Mouse (Mus musculus) adrenal gland, postnatal 10 days (tissue): Measurements from ENCODE around the gene Pim3. TPM values are rescaled to one million over a fixed set of nuclear protein-coding genes. Genes with fewer than 3 reads are reported as not detected.

Experiments used
- DNase-seq: peaks from one replicate; pipeline ENCODE4 v3.0.0; 2021; ENCODE audit warnings: mixed read lengths
- total RNA-seq, 2 experiments: library from RNA; stranded (reverse); gene quantifications; 2 replicates each; pipeline ENCODE4 v1.2.3; 2021

Gene Pim3
- total RNA-seq, 2 experiments from 2014 or later, result 41.2 to 76.8 TPM

GRCm38 (mm10) chr15:88837199-88837932 is 24.6 kb upstream of the Pim3 start:
- peak; percentile 78 for DNase-seq

GRCm38 (mm10) chr15:88837977-88838376 is 24.0 kb upstream of the Pim3 start:
- peak; percentile 75 for DNase-seq

- DNase-seq, result peak; percentile 61
These were observed 22.7 kb upstream of the Pim3 start for GRCm38 (mm10) chr15:88839271-88839670.

- DNase-seq, result peak; percentile 60
These were observed 21.9 kb upstream of the Pim3 start for GRCm38 (mm10) chr15:88840126-88840525.

- no peak for DNase-seq
These were observed 20.8 kb upstream of the Pim3 start for GRCm38 (mm10) chr15:88841160-88841559.

DNA sequence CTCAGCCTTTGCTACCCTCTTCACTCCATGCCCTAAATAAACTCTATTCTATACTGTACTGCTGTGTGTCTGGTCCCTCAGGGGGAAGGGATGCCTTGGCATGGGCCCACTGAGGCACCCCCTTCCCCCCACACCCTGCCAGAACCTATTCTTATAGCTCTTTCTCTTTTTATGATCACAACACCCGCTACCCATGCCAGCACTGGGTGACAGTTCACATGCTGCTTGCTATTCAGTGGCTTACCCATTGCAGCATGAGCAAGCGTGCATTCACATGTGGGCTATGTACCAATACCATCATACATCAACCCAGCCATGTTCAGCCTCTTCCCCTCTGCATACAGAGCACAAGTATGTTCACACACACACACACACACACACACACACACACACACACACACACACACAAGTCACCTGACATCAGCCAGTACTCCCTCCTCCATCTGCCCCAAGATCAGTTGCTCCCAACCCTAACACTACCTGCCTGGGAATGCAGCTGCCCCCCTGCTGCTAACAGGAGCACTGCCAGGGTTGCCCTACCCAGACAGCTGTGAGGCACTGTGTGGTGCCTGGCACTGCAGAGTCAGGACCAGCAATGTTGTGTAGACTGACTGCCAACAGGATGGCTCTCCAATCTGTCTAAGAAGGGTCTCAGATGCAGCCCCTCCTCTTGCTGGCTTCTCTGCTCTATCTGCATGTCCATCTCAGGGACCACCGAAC is 20.2 kb upstream of the Pim3 start:
- DNase-seq, result no peak

DNA sequence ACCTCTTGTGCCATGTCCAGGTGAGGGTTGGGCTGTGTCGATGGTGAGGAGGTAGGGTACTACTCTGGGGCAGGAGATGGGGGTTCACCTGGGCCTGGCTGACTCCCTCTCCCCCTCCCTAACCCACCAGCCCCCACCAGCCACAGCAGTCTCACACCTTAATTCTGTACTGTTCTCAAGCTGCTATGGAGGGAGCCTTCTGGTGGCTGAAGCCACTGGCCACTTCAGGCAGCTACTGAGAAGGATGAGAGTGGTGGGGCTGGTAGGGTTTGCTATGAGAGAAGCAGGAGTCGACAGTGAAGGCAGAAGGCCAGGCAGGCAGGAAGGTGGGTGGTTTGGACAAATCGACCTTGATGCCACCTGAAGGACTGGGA is 19.7 kb upstream of the Pim3 start:
- DNase-seq, result no peak

GRCm38 (mm10) chr15:88843486-88844097 is 18.4 kb upstream of the Pim3 start:
- peak; percentile 15 for DNase-seq

DNA sequence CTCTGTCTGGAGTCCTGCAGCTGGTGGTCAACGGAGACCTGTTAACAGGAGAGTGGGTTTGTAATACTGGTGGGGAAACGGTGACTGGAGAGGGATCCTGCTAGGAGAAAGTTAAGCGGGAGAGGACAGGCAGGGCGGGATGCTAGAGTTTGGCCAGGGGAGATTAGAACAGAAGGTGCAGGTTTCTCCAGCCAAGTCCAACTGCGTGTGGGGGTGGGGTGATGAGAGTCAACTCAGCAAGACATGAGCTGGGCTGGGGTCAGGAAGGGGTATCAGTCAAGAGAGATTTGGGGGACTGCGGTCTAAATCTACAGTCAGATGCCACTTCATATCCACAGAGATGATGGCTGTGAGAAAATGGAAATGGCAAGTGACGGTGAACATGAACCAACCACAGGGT is 17.0 kb upstream of the Pim3 start:
- DNase-seq, result no peak

GRCm38 (mm10) chr15:88848661-88849060 is 13.3 kb upstream of the Pim3 start:
- DNase-seq, result no peak

DNA sequence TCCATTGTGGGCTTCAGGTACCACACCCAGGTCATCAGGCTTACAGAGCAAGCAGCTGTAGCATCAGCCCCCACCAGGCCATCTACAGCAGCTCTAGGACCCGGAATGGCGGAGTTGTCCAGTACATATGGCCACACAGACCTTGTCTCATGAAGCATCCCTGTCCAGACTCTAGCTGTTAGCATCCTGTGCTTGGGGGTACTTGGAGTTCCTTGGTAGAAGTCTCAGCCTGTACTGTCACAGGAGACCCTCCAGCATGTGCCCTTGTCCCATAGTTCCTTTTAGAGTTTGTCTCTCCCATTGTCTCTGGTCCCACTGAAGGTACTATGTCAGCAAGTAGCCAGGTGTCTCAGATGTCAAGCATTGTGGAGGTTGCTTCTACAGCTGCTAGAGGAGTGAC is 12.4 kb upstream of the Pim3 start:
- no peak for DNase-seq

GRCm38 (mm10) chr15:88850146-88850826 is 11.7 kb upstream of the Pim3 start:
- DNase-seq, result peak; percentile 86

- no peak for DNase-seq
These were observed 10.9 kb upstream of the Pim3 start for GRCm38 (mm10) chr15:88851076-88851475.

GRCm38 (mm10) chr15:88851507-88852149 is 10.4 kb upstream of the Pim3 start:
- no peak for DNase-seq

DNA sequence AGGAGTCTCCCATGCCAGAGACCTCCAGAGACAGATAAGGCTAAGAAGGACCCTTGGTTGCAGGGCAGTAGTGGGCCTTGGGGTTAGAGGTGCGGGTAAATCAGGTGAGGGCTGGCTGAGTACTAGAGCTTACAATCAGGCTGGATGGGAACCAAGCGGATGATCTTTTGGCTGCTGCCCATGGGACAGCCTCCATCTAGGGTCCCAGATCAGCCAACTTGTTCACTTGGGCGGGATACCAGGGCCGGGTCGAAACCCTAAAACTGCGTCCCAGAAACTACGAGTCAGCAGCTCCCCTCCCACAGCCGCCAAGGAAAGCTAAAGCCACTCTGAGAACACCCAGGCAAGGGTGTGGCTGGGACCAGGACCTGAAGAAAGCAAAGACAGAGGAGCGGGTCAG is 8.9 kb upstream of the Pim3 start:
- DNase-seq, result no peak

DNA sequence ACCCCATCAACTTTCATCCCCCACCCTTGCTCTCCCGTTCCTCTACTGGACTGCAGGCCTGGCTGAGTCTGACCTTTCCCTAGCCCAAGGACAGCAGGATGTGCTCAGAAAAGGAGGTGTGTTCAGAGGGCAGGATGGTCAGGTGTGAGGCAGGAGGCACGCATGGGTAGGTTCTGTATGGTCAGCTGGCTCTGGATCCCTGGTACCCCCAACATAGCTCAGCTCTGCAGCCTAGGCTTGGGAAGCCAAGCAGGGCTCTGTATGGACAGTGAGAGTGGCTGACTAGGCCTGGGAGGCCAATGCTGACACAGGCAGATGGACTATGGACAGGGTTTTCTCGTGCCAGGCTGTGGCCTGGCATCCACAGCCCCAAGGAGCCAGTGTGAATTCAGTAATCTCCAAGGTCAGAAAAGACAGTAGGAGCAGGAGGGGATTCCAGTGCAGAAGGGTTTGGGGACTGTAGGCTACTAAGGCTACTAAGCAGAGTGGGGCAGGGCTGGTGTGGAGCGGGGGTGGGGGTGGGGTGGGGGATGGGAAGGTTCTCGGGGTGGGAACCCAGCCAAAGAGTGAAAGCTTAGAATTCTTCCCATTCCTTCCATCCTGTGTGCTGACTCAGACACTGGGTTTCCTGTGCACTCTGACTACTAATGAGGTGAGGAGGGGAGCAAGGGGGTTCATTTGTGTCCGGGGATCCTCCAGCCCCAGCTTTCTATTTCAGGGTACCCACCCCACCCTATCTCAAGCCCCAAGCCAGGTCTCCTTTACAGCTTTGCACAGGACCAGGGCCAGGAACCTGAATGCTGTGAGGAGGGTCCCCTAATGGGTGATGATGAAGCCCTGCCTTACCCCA is 7.6 kb upstream of the Pim3 start:
- peak; percentile 45 for DNase-seq

GRCm38 (mm10) chr15:88854969-88855830 is 6.8 kb upstream of the Pim3 start:
- no peak for DNase-seq

DNA sequence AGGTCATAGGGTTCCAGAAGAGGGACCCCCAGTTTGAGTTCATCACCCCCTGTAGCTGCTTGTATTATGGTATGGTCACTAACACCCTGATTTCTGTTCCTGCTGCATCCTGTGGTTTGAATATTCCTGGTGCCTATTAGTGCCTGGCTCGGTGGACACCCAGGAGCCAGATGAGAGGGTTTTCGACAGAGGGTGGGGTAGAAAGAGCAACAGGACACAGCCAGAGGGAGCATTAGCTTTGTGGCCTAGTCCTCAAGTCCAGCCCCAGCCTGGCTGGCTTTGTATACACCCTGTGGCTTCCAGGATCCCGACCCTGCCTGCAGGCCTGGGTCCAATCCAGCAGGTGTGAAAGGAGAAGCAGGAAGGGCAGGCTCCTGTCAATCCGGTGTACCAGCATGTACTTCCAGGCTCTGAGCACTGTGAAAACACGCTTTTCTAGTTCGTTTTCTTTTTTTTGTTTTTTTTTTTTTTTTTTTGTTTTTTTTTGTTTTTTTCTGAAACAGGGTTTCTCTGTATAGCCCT is 6.0 kb upstream of the Pim3 start:
- DNase-seq, result no peak

GRCm38 (mm10) chr15:88856613-88857012 is 5.4 kb upstream of the Pim3 start:
- DNase-seq, result no peak

DNA sequence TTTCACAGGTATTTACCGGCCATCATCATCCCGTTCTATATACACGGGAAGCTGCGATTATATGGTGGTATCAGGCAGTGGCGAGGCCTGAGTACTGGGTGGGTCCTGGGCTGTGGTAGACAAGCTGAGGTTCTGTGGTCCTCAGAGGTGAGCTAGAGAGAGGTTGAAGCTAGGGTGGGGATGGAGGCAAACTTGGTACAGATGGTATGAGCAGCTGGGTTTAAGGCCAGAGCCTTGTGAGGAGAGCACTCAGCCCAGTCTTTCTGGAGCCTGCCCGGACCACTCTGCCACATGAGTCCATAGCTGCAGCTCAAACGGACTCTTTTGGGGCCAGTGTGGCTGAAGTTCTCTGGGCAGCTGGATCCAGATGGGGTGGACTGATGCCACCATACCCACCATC is 4.6 kb upstream of the Pim3 start:
- no peak for DNase-seq
